Mouse (Mus musculus) heart, embryonic 14.5 days (tissue): ENCODE data around the gene Acr. TPM values are rescaled to one million over a fixed set of nuclear protein-coding genes. Genes with fewer than 3 reads are reported as not detected.
A peak's percentile ranks its signal among the peaks of the same experiment; 100 is the strongest.

Source experiments
- ATAC-seq: fragments of 200-750 bp; cut with Nextera tagmentation; 2 replicates; pipeline ENCODE4 v1.8.0; 2017; ENCODE audit warnings: low read depth, moderate TSS enrichment; ENCODE audit not compliant: insufficient number of reproducible peaks, insufficient read depth, low FRiP score
- H3K27ac ChIP-seq, 2 experiments: fragments of 200-500 bp in 1 of 2; fragments of 300-500 bp in 1 of 2; sonication (generic) in 1 of 2; replicated peaks in 1 of 2; 2 replicates each; pipeline ENCODE4 v1.5.1; 2012 to 2014; ENCODE audit warnings: low read depth in 2 of 2, low read length in 2 of 2, control low read depth in 1 of 2, mild to moderate bottlenecking in 1 of 2, mixed read lengths in 1 of 2; ENCODE audit not compliant: control insufficient read depth in 1 of 2, insufficient read depth in 1 of 2
- H3K27me3 ChIP-seq: fragments of 300-500 bp; sonication (generic); 2 replicates; pipeline ENCODE4 v1.6.1; 2014; ENCODE audit warnings: mild to moderate bottlenecking, low read length, control low read depth; ENCODE audit not compliant: control insufficient read depth, insufficient read depth
- H3K36me3 ChIP-seq: fragments of 300-500 bp; sonication (generic); 2 replicates; pipeline ENCODE4 v1.6.1; 2014; ENCODE audit warnings: mild to moderate bottlenecking, control low read depth, low read length, mixed read lengths; ENCODE audit not compliant: control insufficient read depth, insufficient read depth
- H3K4me1 ChIP-seq, 2 experiments: fragments of 200-500 bp in 1 of 2; fragments of 300-500 bp in 1 of 2; sonication (generic) in 1 of 2; 2 replicates each; pipeline ENCODE4 v1.6.1; 2012 to 2014; ENCODE audit warnings: low read length in 2 of 2, control low read depth in 1 of 2, mixed read lengths in 1 of 2; ENCODE audit not compliant: control insufficient read depth in 2 of 2, insufficient read depth in 2 of 2
- H3K4me2 ChIP-seq: fragments of 300-500 bp; sonication (generic); 2 replicates; pipeline ENCODE4 v1.6.1; 2014; ENCODE audit warnings: mild to moderate bottlenecking, low read length
- H3K4me3 ChIP-seq, 2 experiments: fragments of 200-500 bp in 1 of 2; fragments of 300-500 bp in 1 of 2; sonication (generic) in 1 of 2; 2 replicates each; pipeline ENCODE4 v1.5.1; 2012 to 2014; ENCODE audit warnings: low read length in 2 of 2, mild to moderate bottlenecking in 2 of 2, control low read depth in 1 of 2, low read depth in 1 of 2, moderate library complexity in 1 of 2; ENCODE audit not compliant: control insufficient read depth in 1 of 2, insufficient read depth in 1 of 2
- H3K9ac ChIP-seq: fragments of 300-500 bp; sonication (generic); 2 replicates; pipeline ENCODE4 v1.6.1; 2014; ENCODE audit warnings: mild to moderate bottlenecking, low read length
- H3K9me3 ChIP-seq: fragments of 300-500 bp; sonication (generic); 2 replicates; pipeline ENCODE4 v1.6.1; 2016; ENCODE audit warnings: low read length, control low read depth; ENCODE audit not compliant: control insufficient read depth
- WGBS: fragments of 180-500 bp; shearing (Covaris S2); extraction: QIAGEN DNeasy Blood & Tissue Kit; methylation state at CpG from one replicate; pipeline ENCODE4 v1.1.7; 2014; 5-methylcytosine and 5-hydroxymethylcytosine counted together
- polyA plus RNA-seq: library from polyadenylated mRNA; unstranded; fragments of >200 nt; fragmentation: Nextera tagmentation; extraction: Ambion mirVana; gene quantifications from 2 replicates; pipeline ENCODE4 v1.2.1, GENCODE M21; 2014

Gene Acr
- 0.39 and 0.49 TPM in 2 replicates for polyA plus RNA-seq

DNA sequence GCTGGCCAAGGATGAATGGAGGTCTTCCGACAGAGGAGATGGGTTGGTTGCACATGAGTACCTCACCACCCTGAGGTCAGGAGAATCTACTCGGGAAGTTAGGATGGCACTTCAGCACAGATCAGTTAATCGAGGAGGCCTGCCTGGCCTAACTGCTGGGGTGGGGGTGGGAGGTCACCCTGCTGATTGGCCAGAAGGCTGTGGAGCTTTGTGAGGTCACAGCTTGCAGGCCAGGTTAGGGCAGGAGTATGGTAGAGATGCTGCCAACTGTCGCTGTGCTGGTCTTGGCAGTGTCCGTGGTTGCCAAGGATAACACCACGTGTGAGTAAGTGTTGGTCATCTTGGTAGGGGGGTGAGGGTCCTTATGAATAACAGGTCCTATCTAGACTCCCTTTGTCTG, at the start of gene Acr:
TSS of gene Acr (plus strand) at position 213 of the 400 bp plus-strand sequence.
- no peaks in the 10 kb centered on the region for H3K27me3 ChIP-seq
- WGBS = 75% methylated on average over 6 of the region's 6 CpGs
- no peak for ATAC-seq
- no peaks in the 10 kb centered on the region for H3K36me3 ChIP-seq
- no peaks in the 10 kb centered on the region for H3K4me1 ChIP-seq
- H3K9me3 ChIP-seq = no peaks in the 10 kb centered on the region
- no peak within 1 kb of the TSS for H3K27ac ChIP-seq
- no peak within 1 kb of the TSS for H3K9ac ChIP-seq
- no peak within 1 kb of the TSS for H3K4me2 ChIP-seq
- no peak within 1 kb of the TSS for H3K4me3 ChIP-seq

DNA sequence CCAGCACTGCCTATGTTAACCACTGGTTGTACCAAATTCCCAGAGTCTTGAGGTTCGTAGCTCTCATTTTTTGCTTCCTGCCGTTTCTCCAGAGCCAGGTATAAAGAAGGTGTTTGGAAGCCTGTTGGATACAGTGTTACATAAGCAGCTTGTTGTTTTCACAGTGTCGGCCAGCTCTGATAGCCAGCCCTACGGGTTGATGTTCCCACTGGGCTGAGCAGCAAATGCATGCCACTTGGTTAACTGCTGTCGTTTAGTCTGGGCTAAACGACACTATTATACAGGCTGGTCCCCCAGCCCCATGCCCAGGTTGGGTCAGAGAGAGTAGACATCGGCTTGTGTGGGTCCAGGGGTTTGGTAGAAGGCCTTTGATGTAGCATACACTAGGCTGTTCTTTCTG, 46.2 kb upstream of the Acr start:
- Histone ChIP-seq H3K9ac (no peak overlapping the region), H3K27ac (no peak overlapping the region), H3K9me3 (no peaks in the 10 kb centered on the region), H3K4me2 (no peak overlapping the region), H3K36me3 (peaks cover 16% of the 10 kb centered on the region; the same call in 1 of the 2 replicates), H3K4me1 (no peaks in the 10 kb centered on the region), H3K27me3 (peaks cover 39% of the 10 kb centered on the region), H3K4me3 (no peak overlapping the region)
- 52% methylated on average over 7 of the region's 7 CpGs for WGBS
- ATAC-seq = no peak

DNA sequence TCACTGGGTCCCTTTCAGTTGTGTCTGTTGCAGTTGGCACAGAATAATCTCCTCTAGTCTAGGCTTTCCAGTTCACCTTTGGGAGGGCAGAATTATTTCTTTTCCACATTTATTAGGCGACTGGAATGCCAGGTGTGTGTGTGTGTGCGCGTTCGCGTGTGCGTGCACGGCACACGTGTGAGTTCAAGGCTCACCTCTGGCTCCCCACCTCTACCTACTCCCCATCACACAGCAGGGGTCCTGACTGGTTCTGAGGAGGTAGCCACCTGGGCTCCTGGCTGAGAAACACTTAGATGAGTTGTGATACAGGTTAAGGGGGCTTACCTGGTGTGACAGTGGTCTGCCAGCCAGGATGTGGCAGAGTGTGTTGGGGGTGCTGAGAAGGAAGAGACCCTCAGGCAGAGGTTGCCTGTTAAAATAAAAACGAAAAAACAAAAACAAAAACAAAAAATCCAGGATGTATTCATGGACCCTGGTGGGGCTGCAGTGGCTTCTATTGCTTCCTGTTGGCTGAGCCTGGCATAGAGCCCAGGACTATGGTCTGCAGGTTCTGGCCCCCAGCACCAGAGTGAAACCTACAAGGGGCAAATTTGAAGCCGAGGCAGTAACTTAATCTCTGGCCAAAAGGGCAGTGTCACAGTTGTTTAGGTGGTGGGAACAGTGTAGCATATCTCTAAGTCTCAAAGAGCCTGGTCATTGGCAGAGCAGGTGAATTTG, 45.4 kb upstream of the Acr start:
- ATAC-seq = no peak
- Histone ChIP-seq H3K4me2 (peak overlapping the region; percentile 90), H3K27me3 (peaks cover 39% of the 10 kb centered on the region), H3K4me3 (no peak overlapping the region), H3K27ac (no peak overlapping the region), H3K36me3 (peaks cover 16% of the 10 kb centered on the region; the same call in 1 of the 2 replicates), H3K9me3 (no peaks in the 10 kb centered on the region), H3K4me1 (no peaks in the 10 kb centered on the region), H3K9ac (no peak overlapping the region)
- WGBS = 82% methylated on average over 10 of the region's 10 CpGs

DNA sequence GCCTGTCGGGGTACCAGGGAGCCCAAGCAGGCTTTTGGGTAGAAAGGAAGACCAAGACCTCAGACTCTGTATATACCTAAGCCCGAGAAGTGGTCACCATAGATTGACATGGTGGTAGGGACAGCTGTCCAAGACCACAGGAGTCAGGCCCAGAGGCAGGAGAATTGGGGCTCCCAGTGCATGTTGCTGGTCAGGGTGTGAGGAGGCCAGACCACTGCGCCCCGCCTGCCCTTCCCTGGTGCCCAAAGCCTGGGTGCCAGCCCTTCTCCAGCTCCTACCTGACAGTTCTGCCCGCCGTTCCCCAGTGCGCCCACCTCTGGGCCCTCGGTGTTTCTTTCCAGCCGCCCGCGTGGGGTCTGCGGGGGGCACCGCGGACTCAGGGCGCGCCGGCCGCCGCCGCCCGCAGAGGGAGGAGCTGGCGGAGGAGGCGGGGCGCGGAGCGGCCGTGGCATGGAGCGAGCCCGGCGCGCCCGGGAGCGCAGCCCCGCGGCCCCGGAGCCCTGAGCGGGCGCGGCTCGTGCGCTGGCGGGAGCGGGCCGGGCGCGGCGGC, 44.8 kb upstream of the Acr start:
- H3K9ac ChIP-seq = no peak overlapping the region
- ATAC-seq = no peak
- 15% methylated on average over 37 of the region's 47 CpGs for WGBS

DNA sequence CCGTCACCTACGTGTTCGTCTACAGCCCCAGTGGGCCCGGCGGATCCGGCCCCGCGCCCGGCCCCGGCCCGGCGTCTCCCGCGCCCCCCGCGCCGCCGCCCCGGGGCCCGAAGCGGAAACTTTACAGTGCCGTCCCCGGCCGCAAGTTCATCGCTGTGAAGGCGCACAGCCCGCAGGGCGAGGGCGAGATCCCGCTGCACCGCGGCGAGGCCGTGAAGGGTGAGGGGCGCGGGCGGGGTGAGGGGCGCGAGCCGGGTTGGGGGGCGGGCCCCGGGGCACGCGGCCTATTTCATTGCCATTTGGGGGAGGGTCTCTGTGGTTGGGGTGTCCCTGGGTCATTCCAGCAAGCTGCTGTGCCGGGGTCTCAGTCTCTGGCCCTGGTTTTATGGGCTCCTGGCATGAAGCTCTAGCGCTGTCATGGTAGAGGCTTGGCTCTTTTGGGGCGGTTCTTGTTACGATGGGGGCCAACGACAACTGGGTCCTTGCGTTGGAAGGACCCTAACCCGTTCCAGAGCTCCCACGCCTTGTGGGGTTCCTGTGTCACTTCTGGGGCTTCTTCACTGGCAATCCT, 44.0 kb upstream of the Acr start:
- H3K9ac ChIP-seq = peak overlapping the region; percentile 58
- peak overlapping the region; percentile 49 to 52 for H3K4me3 ChIP-seq
- H3K4me2 ChIP-seq = peak overlapping the region; percentile 90
- peaks cover 16% of the 10 kb centered on the region for H3K36me3 ChIP-seq
- H3K9me3 ChIP-seq = no peaks in the 10 kb centered on the region
- WGBS = 25% methylated on average over 49 of the region's 52 CpGs
- no peak for ATAC-seq
- H3K27ac ChIP-seq = no peak overlapping the region
- H3K27me3 ChIP-seq = peaks cover 39% of the 10 kb centered on the region
- H3K4me1 ChIP-seq = no peaks in the 10 kb centered on the region

More for the DNA sequence above, 44.8 kb upstream of the Acr start:
- Histone ChIP-seq H3K4me3 (peak overlapping the region; percentile 43 to 52), H3K27ac (no peak overlapping the region), H3K27me3 (peaks cover 39% of the 10 kb centered on the region), H3K36me3 (peaks cover 16% of the 10 kb centered on the region), H3K4me1 (no peaks in the 10 kb centered on the region), H3K4me2 (peak overlapping the region; percentile 90), H3K9me3 (no peaks in the 10 kb centered on the region)

DNA sequence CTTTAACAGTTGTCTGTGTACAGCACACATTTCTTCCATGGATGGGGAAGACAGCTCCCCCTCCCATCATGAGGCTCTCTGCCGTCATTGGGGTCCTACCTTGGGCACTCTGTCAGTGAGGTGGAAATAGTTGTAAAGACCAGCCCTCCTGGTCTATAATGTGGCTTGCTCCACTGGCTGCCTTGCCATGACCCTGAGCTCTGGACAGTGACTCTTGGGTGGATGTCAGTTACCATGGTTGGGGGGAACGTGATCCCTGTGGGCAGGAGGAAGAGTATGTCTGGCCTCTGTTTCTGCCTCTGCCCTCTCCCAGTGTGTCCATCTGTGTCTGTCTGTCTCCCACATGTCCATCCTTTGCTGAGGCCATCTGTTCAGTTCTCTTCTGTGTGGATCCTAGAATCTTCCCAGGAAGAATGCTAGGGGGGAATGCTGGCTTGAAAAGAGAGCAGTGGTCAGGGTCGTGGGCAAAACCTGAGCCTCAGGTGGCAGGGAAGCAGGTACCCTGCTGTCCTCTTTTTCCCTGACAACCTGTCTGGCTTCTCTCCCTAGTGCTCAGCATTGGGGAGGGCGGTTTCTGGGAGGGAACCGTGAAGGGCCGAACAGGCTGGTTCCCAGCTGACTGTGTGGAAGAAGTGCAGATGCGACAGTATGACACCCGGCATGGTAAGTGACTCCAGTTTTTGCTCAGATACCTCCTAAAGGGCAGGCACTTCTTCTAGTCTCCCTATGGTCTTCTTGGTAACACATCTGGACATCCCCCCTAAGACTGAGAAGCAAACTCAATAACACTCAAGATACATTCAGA, 43.3 kb upstream of the Acr start:
- no peak overlapping the region; a peak in 1 of 4 replicates for H3K4me3 ChIP-seq
- H3K4me2 ChIP-seq = peak overlapping the region; percentile 90
- ATAC-seq = no peak
- H3K27me3 ChIP-seq = peaks cover 39% of the 10 kb centered on the region
- no peaks in the 10 kb centered on the region for H3K9me3 ChIP-seq
- no peak overlapping the region for H3K9ac ChIP-seq
- 69% methylated on average over 8 of the region's 8 CpGs for WGBS
- H3K27ac ChIP-seq = no peak overlapping the region
- H3K4me1 ChIP-seq = no peaks in the 10 kb centered on the region
- H3K36me3 ChIP-seq = peaks cover 16% of the 10 kb centered on the region

DNA sequence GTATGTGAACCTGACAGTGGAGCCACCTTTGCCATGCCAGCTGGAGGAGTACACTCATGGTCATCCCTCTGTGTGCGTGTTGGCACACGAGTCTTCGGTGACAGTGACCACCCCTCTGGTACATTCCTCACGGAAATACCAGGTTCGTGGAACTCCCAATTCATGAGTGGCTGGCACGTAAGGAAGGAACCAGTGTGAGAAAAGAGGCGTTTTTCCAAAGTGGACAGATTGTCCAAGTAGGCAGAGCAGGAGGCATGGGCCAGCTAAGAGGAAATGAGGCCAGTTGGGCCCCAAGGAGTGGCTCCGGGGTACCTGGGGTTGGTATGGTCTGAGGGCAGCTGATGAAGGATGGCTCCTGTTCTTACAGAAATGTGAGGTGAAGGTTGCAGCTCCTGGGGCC, 42.7 kb upstream of the Acr start:
- Histone ChIP-seq H3K27me3 (peaks cover 39% of the 10 kb centered on the region), H3K27ac (no peak overlapping the region), H3K4me3 (no peak overlapping the region), H3K9me3 (no peaks in the 10 kb centered on the region), H3K9ac (no peak overlapping the region), H3K36me3 (peaks cover 17% of the 10 kb centered on the region), H3K4me1 (no peaks in the 10 kb centered on the region), H3K4me2 (no peak overlapping the region)
- no peak for ATAC-seq
- WGBS = 90% methylated on average over 8 of the region's 8 CpGs
